Mouse (Mus musculus) liver, embryonic 13.5 days (tissue): Measurements from ENCODE around the gene 1700024P04Rik. TPM values are rescaled to one million over a fixed set of nuclear protein-coding genes. Genes with fewer than 3 reads are reported as not detected.

Experiments used
- ATAC-seq: fragments of 200-750 bp; cut with Nextera tagmentation; 2 replicates; pipeline ENCODE4 v1.8.0; 2017; ENCODE audit warnings: low read depth, mild to moderate bottlenecking, moderate number of reproducible peaks, moderate library complexity
- DNase-seq: peaks from one replicate; pipeline ENCODE4 v3.0.0; 2022
- H3K27ac ChIP-seq: fragments of 300-500 bp; sonication (generic); 2 replicates; pipeline ENCODE4 v1.5.1; 2015; ENCODE audit warnings: moderate library complexity, mild to moderate bottlenecking, inconsistent platforms
- H3K27me3 ChIP-seq: fragments of 300-500 bp; sonication (generic); 2 replicates; pipeline ENCODE4 v1.6.1; 2015; ENCODE audit warnings: mild to moderate bottlenecking, inconsistent platforms
- H3K36me3 ChIP-seq: fragments of 300-500 bp; sonication (generic); 2 replicates; pipeline ENCODE4 v1.6.1; 2015; ENCODE audit warnings: mild to moderate bottlenecking, inconsistent platforms
- H3K4me1 ChIP-seq: fragments of 300-500 bp; sonication (generic); replicated peaks from 2 replicates; pipeline ENCODE4 v1.6.1; 2015; ENCODE audit warnings: inconsistent platforms
- H3K4me2 ChIP-seq: fragments of 300-500 bp; sonication (generic); 2 replicates; pipeline ENCODE4 v1.6.1; 2015; ENCODE audit warnings: inconsistent platforms, mild to moderate bottlenecking, moderate library complexity
- H3K4me3 ChIP-seq: fragments of 300-500 bp; sonication (generic); replicated peaks from 2 replicates; pipeline ENCODE4 v1.5.1; 2015; ENCODE audit warnings: mild to moderate bottlenecking, inconsistent platforms
- H3K9ac ChIP-seq: fragments of 300-500 bp; sonication (generic); 2 replicates; pipeline ENCODE4 v1.6.1; 2015; ENCODE audit warnings: mild to moderate bottlenecking, inconsistent platforms
- H3K9me3 ChIP-seq: fragments of 300-500 bp; sonication (generic); replicated peaks from 2 replicates; pipeline ENCODE4 v1.6.1; 2016; ENCODE audit warnings: inconsistent platforms
- WGBS: fragments of 180-500 bp; shearing (Covaris S2); methylation state at CpG from one replicate; pipeline ENCODE4 v1.1.7; 2015; ENCODE audit not compliant: insufficient replicate concordance; 5-methylcytosine and 5-hydroxymethylcytosine counted together
- polyA plus RNA-seq: library from polyadenylated mRNA; unstranded; fragments of >200 nt; fragmentation: Nextera tagmentation; extraction: Ambion mirVana; gene quantifications from 2 replicates; pipeline ENCODE4 v1.2.1, GENCODE M21; 2015

Gene 1700024P04Rik
- polyA plus RNA-seq, 1 experiment from 2014 or later, result not detected

- ATAC-seq (peak; percentile 25; the same call in 1 of the 2 replicates), DNase-seq (no peak)
- Histone ChIP-seq H3K4me1 (peaks cover 23% of the 10 kb centered on the region), H3K9me3 (no peaks in the 10 kb centered on the region), H3K4me3 (no peak overlapping the region), H3K36me3 (no peaks in the 10 kb centered on the region), H3K27ac (peak overlapping the region; percentile 40; the same call in 1 of the 2 replicates), H3K4me2 (no peak overlapping the region), H3K27me3 (no peaks in the 10 kb centered on the region), H3K9ac (no peak overlapping the region)
- WGBS, result 37% methylated on average over 6 of the region's 6 CpGs
Observed at GRCm38 (mm10) chr13:98942360-98942759, 42.0 kb downstream of the 1700024P04Rik start.

GRCm38 (mm10) chr13:98941829-98942343 lies 42.5 kb downstream of the 1700024P04Rik start:
- no peak overlapping the region for H3K9ac ChIP-seq
- no peaks in the 10 kb centered on the region for H3K27me3 ChIP-seq
- H3K27ac ChIP-seq, result no peak overlapping the region
- H3K9me3 ChIP-seq, result no peaks in the 10 kb centered on the region
- peak; percentile 45 for ATAC-seq
- H3K4me3 ChIP-seq, result no peak overlapping the region
- peaks cover 23% of the 10 kb centered on the region for H3K4me1 ChIP-seq
- no peaks in the 10 kb centered on the region for H3K36me3 ChIP-seq
- no peak for DNase-seq
- WGBS, result 26% methylated on average over 7 of the region's 7 CpGs
- no peak overlapping the region for H3K4me2 ChIP-seq

DNA sequence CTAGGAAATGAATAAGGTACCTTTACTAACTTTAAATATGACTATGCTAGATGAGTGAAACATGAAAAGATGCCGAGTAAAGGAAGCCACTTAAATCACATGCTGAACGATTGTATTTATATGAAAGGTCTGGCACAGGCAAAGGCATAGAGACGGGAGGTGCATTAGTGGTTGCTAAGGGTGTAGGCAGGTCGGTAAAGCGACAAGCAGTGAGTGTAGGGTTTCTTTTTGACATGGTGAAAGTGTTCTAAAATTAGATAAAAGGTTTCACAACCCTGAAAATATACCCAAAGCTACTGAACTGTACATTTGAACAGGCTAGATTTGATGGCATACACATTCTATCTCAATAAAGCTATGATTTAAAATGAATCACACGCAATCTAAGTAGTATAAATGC lies 47.3 kb downstream of the 1700024P04Rik start:
- H3K4me3 ChIP-seq, result no peak overlapping the region
- no peaks in the 10 kb centered on the region for H3K36me3 ChIP-seq
- H3K4me2 ChIP-seq, result no peak overlapping the region
- ATAC-seq (no peak), DNase-seq (no peak)
- no peaks in the 10 kb centered on the region for H3K9me3 ChIP-seq
- H3K27ac ChIP-seq, result no peak overlapping the region
- 62% methylated on average over 6 of the region's 6 CpGs for WGBS
- peaks cover 7% of the 10 kb centered on the region for H3K4me1 ChIP-seq
- no peak overlapping the region for H3K9ac ChIP-seq
- no peaks in the 10 kb centered on the region for H3K27me3 ChIP-seq

Other genes with a start within 250 kb of the 1700024P04Rik start
- 20.6 and 28.5 TPM in 2 replicates for gene Fcho2, start 169.1 kb downstream of the 1700024P04Rik start, polyA plus RNA-seq
- 26.5 and 31.4 TPM in 2 replicates for gene Tnpo1, start 58.2 kb downstream of the 1700024P04Rik start, polyA plus RNA-seq
- gene Zfp366, start 200.3 kb upstream of the 1700024P04Rik start, polyA plus RNA-seq, result 0.16 and 0.21 TPM in 2 replicates